Mouse (Mus musculus): ENCODE measurements around the gene Ccnc. TPM values are rescaled to one million over a fixed set of nuclear protein-coding genes. Genes with fewer than 3 reads are reported as not detected.

The Ccnc gene
- total and polyA plus RNA-seq, 2 experiments from 2014 or later, result 12.0 to 20.1 TPM

DNA sequence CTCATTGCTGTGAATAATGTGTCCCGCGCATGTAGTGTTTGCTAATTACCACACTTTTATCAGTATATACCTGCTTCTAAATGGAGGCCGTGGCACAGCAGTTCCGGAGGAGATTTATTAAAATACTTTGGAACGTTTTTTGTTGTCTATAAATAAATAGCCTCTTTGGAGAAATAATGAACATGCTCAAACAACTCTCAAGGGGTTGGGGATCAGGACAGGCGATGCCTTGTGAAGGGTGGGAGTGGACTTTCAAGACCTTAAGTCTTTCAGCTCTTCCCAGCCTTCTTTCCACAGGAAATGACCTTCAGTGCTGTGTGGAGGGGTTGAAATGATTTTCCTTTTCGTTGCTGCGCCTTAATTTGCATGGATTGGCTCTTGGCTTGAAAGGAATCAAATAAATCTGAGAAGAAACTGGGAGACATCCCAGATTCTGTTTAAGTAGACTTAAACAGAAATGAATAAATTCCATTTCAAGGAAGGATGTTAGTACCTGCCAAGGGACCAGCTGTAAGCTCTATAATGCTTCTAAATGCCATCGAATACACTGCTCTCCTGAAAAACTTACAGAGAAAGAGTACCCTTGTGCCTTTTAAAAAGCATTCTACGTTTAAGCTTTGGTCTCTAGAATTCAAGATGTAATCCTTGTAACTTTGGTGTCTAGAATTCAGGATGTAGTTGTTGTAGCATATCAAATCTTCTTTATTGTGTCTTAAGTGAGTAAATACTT is 44.9 kb upstream of the Ccnc start:
- H3K4me2 ChIP-seq (ENCODE audit: low read depth, low read length), result no peak overlapping the region
- 18% methylated on average over 10 of the region's 10 CpGs for WGBS
- no peak overlapping the region for H3K4me3 ChIP-seq (ENCODE audit: low read depth, low read length)
- H3K9ac ChIP-seq (replicated peaks; ENCODE audit: low read depth, low read length), result no peak overlapping the region
- H3K4me1 ChIP-seq (ENCODE audit: control insufficient read depth, insufficient read depth), result 0 out of 2 replicates have a peak, but pooled peaks cover 4% of the 10 kb centered on the region
- no peaks in the 10 kb centered on the region for H3K36me3 ChIP-seq (replicated peaks; ENCODE audit: control insufficient read depth, insufficient read depth, low read length)
- H3K9me3 ChIP-seq (replicated peaks; ENCODE audit: control insufficient read depth, low read length), result no peaks in the 10 kb centered on the region
- H3K27me3 ChIP-seq (ENCODE audit: control insufficient read depth, insufficient read depth, low read length), result peaks cover 100% of the 10 kb centered on the region
- no peak overlapping the region for H3K27ac ChIP-seq (ENCODE audit: low read depth)
- ATAC-seq (ENCODE audit: insufficient read depth, low read depth) (no peak), DNase-seq (ENCODE audit: low spot score) (no peak)
- no peak for TF ChIP-seq EP300 (IDR thresholded peaks at IDR 0.05; ENCODE audit: low read depth)
- no peak for TF ChIP-seq CTCF (IDR thresholded peaks at IDR 0.05; ENCODE audit: low read depth)

DNA sequence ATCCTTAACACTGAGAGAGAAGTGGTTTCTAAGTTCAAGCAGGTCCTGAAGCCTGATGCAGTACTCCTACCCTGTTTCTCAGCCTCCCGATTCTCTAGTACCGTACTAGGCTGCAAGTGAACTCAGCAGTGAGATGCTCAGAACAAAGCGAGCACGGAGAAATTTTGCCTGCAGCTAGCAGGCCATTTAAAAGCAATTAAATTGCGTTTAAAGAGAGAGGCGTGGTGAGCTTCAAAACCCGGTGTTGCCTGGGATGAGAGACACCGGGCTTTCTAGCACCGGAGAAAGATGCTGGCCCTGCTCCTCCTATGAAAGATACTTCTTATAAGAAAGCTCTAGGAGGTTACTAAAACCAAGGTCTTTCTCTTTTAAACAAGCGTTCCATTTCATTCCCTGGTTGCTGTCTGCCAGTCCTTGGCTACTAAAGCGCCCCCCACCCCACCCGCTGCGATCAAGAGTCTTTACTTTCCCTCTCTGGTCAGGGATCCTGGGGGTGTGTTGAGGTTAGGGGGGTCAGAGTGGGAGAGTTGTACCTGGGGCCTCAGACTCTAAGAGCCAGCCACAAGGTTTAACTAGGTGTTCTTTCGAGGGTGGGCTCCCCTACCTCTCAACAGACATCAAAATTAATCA is 43.0 kb upstream of the Ccnc start:
- H3K9me3 ChIP-seq (replicated peaks; ENCODE audit: control insufficient read depth, low read length), result no peaks in the 10 kb centered on the region
- no peak overlapping the region for H3K9ac ChIP-seq (replicated peaks; ENCODE audit: low read depth, low read length)
- peaks cover 100% of the 10 kb centered on the region for H3K27me3 ChIP-seq (ENCODE audit: control insufficient read depth, insufficient read depth, low read length)
- no peak for ATAC-seq (ENCODE audit: insufficient read depth, low read depth)
- TF ChIP-seq CTCF (IDR thresholded peaks at IDR 0.05; ENCODE audit: low read depth) (no peak), EP300 (IDR thresholded peaks at IDR 0.05; ENCODE audit: low read depth) (no peak)
- no peak overlapping the region for H3K4me3 ChIP-seq (ENCODE audit: low read depth, low read length)
- peaks cover 3% of the 10 kb centered on the region; the same call in 1 of the 2 replicates for H3K4me1 ChIP-seq (ENCODE audit: control insufficient read depth, insufficient read depth)
- WGBS, result 4% methylated on average over 14 of the region's 14 CpGs
- DNase-seq (ENCODE audit: low spot score), result no peak
- no peaks in the 10 kb centered on the region for H3K36me3 ChIP-seq (replicated peaks; ENCODE audit: control insufficient read depth, insufficient read depth, low read length)
- H3K27ac ChIP-seq (ENCODE audit: low read depth), result no peak overlapping the region
- no peak overlapping the region for H3K4me2 ChIP-seq (ENCODE audit: low read depth, low read length)

DNA sequence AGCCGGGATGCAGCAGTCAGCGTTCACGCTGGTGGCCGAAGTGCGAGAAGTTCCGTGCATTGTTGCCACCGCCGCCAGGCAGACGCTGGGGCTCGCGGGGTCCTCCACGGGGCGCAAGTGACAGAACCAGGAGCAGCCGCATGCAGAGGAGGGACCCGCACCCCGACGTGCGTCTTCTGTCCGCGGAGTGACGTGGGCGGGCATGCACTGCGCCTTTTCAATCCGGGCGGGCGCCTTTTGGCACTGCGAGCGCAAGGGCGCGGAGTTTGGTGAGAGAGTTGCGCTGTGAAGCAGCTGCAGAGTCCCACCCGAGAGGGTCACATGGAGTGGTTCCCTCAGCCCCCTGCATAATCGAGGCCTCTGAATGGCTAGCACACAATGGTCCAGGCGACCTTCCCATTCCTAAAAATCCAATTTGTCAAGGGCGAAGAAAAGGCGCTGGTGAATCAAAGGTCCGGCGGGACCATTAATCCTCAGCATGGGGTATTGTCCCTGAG is 41.9 kb upstream of the Ccnc start, which contains the start of gene Prdm13:
TSS of gene Prdm13 (minus strand) at position 369 of the 497 bp plus-strand sequence.
- ATAC-seq (ENCODE audit: insufficient read depth, low read depth), result no peak
- Histone ChIP-seq H3K4me1 (ENCODE audit: control insufficient read depth, insufficient read depth) (peaks cover 2% of the 10 kb centered on the region; the same call in 1 of the 2 replicates), H3K36me3 (replicated peaks; ENCODE audit: control insufficient read depth, insufficient read depth, low read length) (no peaks in the 10 kb centered on the region), H3K9me3 (replicated peaks; ENCODE audit: control insufficient read depth, low read length) (no peaks in the 10 kb centered on the region), H3K27ac (ENCODE audit: low read depth) (no peak within 1 kb of the TSS), H3K4me2 (ENCODE audit: low read depth, low read length) (no peak within 1 kb of the TSS), H3K9ac (replicated peaks; ENCODE audit: low read depth, low read length) (no peak within 1 kb of the TSS), H3K27me3 (ENCODE audit: control insufficient read depth, insufficient read depth, low read length) (peaks cover 100% of the 10 kb centered on the region), H3K4me3 (ENCODE audit: low read depth, low read length) (no peak within 1 kb of the TSS)
- under 1% methylated on average over 38 of the region's 38 CpGs for WGBS
- no peak for TF ChIP-seq EP300 (IDR thresholded peaks at IDR 0.05; ENCODE audit: low read depth)
- TF ChIP-seq CTCF (IDR thresholded peaks at IDR 0.05; ENCODE audit: low read depth), result no peak
- DNase-seq (ENCODE audit: low spot score), result no peak

DNA sequence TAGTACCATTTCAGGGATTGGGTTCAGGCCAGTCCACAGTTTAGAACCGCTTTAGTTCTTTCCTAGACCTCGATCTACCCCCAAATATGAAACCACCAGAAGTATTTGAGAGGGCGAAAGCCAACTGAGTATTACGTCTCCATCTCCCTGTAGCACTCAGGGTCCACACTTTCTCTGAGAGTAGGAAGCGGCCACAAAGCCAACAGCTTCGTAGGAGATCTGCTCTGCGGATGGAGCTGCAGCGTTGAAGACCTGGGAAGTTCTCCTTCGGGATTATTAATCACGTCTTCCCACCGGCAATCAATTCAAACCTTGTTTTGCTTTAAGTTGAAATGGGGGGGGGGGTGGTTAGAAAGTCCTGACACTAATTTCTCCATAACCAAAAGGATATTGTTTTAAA is 41.1 kb upstream of the Ccnc start:
- peaks cover 100% of the 10 kb centered on the region for H3K27me3 ChIP-seq (ENCODE audit: control insufficient read depth, insufficient read depth, low read length)
- no peak overlapping the region for H3K4me3 ChIP-seq (ENCODE audit: low read depth, low read length)
- WGBS, result 4% methylated on average over 11 of the region's 11 CpGs

DNA sequence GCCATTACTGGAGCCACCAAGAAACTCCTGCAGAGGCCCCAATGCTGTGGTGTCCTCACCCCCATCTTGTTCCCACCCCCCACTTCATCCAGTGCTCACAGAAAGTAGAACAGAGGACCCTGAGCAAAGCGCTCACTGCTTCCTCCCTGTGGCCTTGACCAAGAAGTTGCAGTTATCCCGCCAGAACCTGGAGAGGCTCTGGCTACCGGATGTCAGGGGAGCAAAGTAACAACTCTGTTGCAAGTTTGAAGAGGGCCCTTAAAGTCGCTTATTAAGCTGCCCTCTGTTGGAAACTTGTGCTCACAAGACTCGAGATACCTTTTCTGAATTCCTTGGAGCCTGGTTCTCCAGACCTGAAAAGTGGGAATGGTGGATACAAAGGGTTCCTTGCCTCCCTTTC is 40.6 kb upstream of the Ccnc start:
- ATAC-seq (ENCODE audit: insufficient read depth, low read depth) (no peak), DNase-seq (ENCODE audit: low spot score) (no peak)
- H3K4me2 ChIP-seq (ENCODE audit: low read depth, low read length), result no peak overlapping the region
- no peak overlapping the region for H3K9ac ChIP-seq (replicated peaks; ENCODE audit: low read depth, low read length)
- H3K4me1 ChIP-seq (ENCODE audit: control insufficient read depth, insufficient read depth), result peaks cover 2% of the 10 kb centered on the region; the same call in 1 of the 2 replicates
- no peak overlapping the region for H3K4me3 ChIP-seq (ENCODE audit: low read depth, low read length)
- H3K27me3 ChIP-seq (ENCODE audit: control insufficient read depth, insufficient read depth, low read length), result peaks cover 100% of the 10 kb centered on the region
- no peak for TF ChIP-seq CTCF (IDR thresholded peaks at IDR 0.05; ENCODE audit: low read depth)
- no peak for TF ChIP-seq EP300 (IDR thresholded peaks at IDR 0.05; ENCODE audit: low read depth)
- H3K27ac ChIP-seq (ENCODE audit: low read depth), result no peak overlapping the region
- no peaks in the 10 kb centered on the region for H3K9me3 ChIP-seq (replicated peaks; ENCODE audit: control insufficient read depth, low read length)
- H3K36me3 ChIP-seq (replicated peaks; ENCODE audit: control insufficient read depth, insufficient read depth, low read length), result no peaks in the 10 kb centered on the region
- WGBS, result 2% methylated on average over 5 of the region's 5 CpGs

More for the DNA sequence above, 41.1 kb upstream of the Ccnc start:
- H3K27ac ChIP-seq (ENCODE audit: low read depth), result no peak overlapping the region
- no peaks in the 10 kb centered on the region for H3K9me3 ChIP-seq (replicated peaks; ENCODE audit: control insufficient read depth, low read length)
- no peak overlapping the region for H3K4me2 ChIP-seq (ENCODE audit: low read depth, low read length)
- no peaks in the 10 kb centered on the region for H3K36me3 ChIP-seq (replicated peaks; ENCODE audit: control insufficient read depth, insufficient read depth, low read length)
- H3K4me1 ChIP-seq (ENCODE audit: control insufficient read depth, insufficient read depth), result peaks cover 2% of the 10 kb centered on the region; the same call in 1 of the 2 replicates
- TF ChIP-seq EP300 (IDR thresholded peaks at IDR 0.05; ENCODE audit: low read depth) (no peak), CTCF (IDR thresholded peaks at IDR 0.05; ENCODE audit: low read depth) (no peak)
- H3K9ac ChIP-seq (replicated peaks; ENCODE audit: low read depth, low read length), result no peak overlapping the region
- ATAC-seq (ENCODE audit: insufficient read depth, low read depth) (no peak), DNase-seq (ENCODE audit: low spot score) (no peak)

Measured in heart, postnatal 0 days (tissue).